Mouse (Mus musculus): ENCODE data around the gene Guca1a.
A peak's percentile ranks its signal among the peaks of the same experiment; 100 is the strongest.
"Not testable (repeated sequence)": the region's sequence is repeated elsewhere in the genome, so short reads cannot be mapped to it uniquely, and the experiment has no call there.

Gene Guca1a

GRCm38 (mm10) chr17:47400451-47400850 is at the start of gene Guca1a:
Guca1a (minus strand) TSS chr17:47400584.
- no peak for DNase-seq (ENCODE audit: low read depth, low spot score)

GRCm38 (mm10) chr17:47449432-47449831 is 49.0 kb upstream of the Guca1a start:
- DNase-seq (ENCODE audit: low read depth, low spot score), result no peak

GRCm38 (mm10) chr17:47448523-47449372 is 48.4 kb upstream of the Guca1a start:
- no peak for DNase-seq (ENCODE audit: low read depth, low spot score)

- no peak for DNase-seq (ENCODE audit: low read depth, low spot score)
These were observed 46.2 kb upstream of the Guca1a start for GRCm38 (mm10) chr17:47446561-47446960.

GRCm38 (mm10) chr17:47446025-47446424 is 45.6 kb upstream of the Guca1a start:
- no peak for DNase-seq (ENCODE audit: low read depth, low spot score)

GRCm38 (mm10) chr17:47445518-47445917 is 45.1 kb upstream of the Guca1a start:
- DNase-seq (ENCODE audit: low read depth, low spot score), result no peak

GRCm38 (mm10) chr17:47444113-47444512 is 43.7 kb upstream of the Guca1a start:
- no peak for DNase-seq (ENCODE audit: low read depth, low spot score)

GRCm38 (mm10) chr17:47442271-47442670 is 41.9 kb upstream of the Guca1a start:
- no peak for DNase-seq (ENCODE audit: low read depth, low spot score)

GRCm38 (mm10) chr17:47441296-47442051 is 41.1 kb upstream of the Guca1a start:
- DNase-seq (ENCODE audit: low read depth, low spot score), result no peak

- peak; percentile 92 for DNase-seq (ENCODE audit: low read depth, low spot score)
These were observed 40.0 kb upstream of the Guca1a start for GRCm38 (mm10) chr17:47440359-47440890.

GRCm38 (mm10) chr17:47439396-47440028 is 39.1 kb upstream of the Guca1a start:
- no peak for DNase-seq (ENCODE audit: low read depth, low spot score)

GRCm38 (mm10) chr17:47438611-47439010 is 38.2 kb upstream of the Guca1a start:
- DNase-seq (ENCODE audit: low read depth, low spot score), result no peak

- peak; percentile 62 for DNase-seq (ENCODE audit: low read depth, low spot score)
These were observed 36.6 kb upstream of the Guca1a start, which contains the start of gene 1700001C19Rik for GRCm38 (mm10) chr17:47436907-47437547. 1700001C19Rik (minus strand) TSS chr17:47437376.

- DNase-seq (ENCODE audit: low read depth, low spot score), result peak; percentile 82
These were observed 35.9 kb upstream of the Guca1a start, which contains the start of gene AI661453 for GRCm38 (mm10) chr17:47436156-47436906. AI661453 (plus strand) TSS chr17:47436615.

- DNase-seq (ENCODE audit: low read depth, low spot score), result peak; percentile 44
These were observed 30.4 kb upstream of the Guca1a start for GRCm38 (mm10) chr17:47430815-47431214.

GRCm38 (mm10) chr17:47428831-47429304 is 28.5 kb upstream of the Guca1a start:
- no peak for DNase-seq (ENCODE audit: low read depth, low spot score)

GRCm38 (mm10) chr17:47427316-47427715 is 26.9 kb upstream of the Guca1a start:
- DNase-seq (ENCODE audit: low read depth, low spot score), result no peak

GRCm38 (mm10) chr17:47424186-47424585 is 23.8 kb upstream of the Guca1a start:
- DNase-seq (ENCODE audit: low read depth, low spot score), result no peak

GRCm38 (mm10) chr17:47422616-47423015 is 22.2 kb upstream of the Guca1a start:
- not testable (repeated sequence) for DNase-seq (ENCODE audit: low read depth, low spot score)

- peak; percentile 64 for DNase-seq (ENCODE audit: low read depth, low spot score)
These were observed 21.2 kb upstream of the Guca1a start for GRCm38 (mm10) chr17:47421566-47421965.

All from ZHBTc4 (cell line).